Mouse (Mus musculus) brain, embryonic 18.5 days (tissue): ENCODE results near the gene Tfrc.

Experiments
- DNase-seq: peaks from one replicate; pipeline ENCODE4 v3.0.0-alpha.2; 2012; ENCODE audit warnings: low read depth, low spot score

Gene Tfrc

GRCm38 (mm10) chr16:32668472-32668871, 59.8 kb downstream of the Tfrc start:
- no peak for DNase-seq

- DNase-seq: no peak
Measured at GRCm38 (mm10) chr16:32669243-32669642, 60.5 kb downstream of the Tfrc start.

- DNase-seq: no peak
Measured at GRCm38 (mm10) chr16:32670354-32671124, 61.8 kb downstream of the Tfrc start.

- no peak for DNase-seq
Measured at GRCm38 (mm10) chr16:32671206-32671887, 62.6 kb downstream of the Tfrc start.

GRCm38 (mm10) chr16:32672250-32672649, 63.5 kb downstream of the Tfrc start:
- no peak for DNase-seq

GRCm38 (mm10) chr16:32672861-32673560, 64.3 kb downstream of the Tfrc start:
- DNase-seq: no peak

- no peak for DNase-seq
Measured at GRCm38 (mm10) chr16:32674121-32674740, 65.5 kb downstream of the Tfrc start.

GRCm38 (mm10) chr16:32677040-32677700, 68.5 kb downstream of the Tfrc start:
- no peak for DNase-seq

GRCm38 (mm10) chr16:32677903-32678302, 69.2 kb downstream of the Tfrc start:
- DNase-seq: no peak

- no peak for DNase-seq
Measured at GRCm38 (mm10) chr16:32678812-32679211, 70.1 kb downstream of the Tfrc start.

- DNase-seq: no peak
Measured at GRCm38 (mm10) chr16:32679976-32680375, 71.3 kb downstream of the Tfrc start.

GRCm38 (mm10) chr16:32680806-32681205, 72.1 kb downstream of the Tfrc start:
- DNase-seq: no peak

- DNase-seq: no peak
Measured at GRCm38 (mm10) chr16:32682194-32682593, 73.5 kb downstream of the Tfrc start.
